Mouse (Mus musculus) lung, adult 2 months (tissue): ENCODE results near the gene Tmem150a.

Experiments used
- CTCF ChIP-seq: fragments of 200-500 bp; IDR thresholded peaks from 2 replicates; pipeline ENCODE4 v1.5.1; 2011; ENCODE audit warnings: mild to moderate bottlenecking, low read length, control low read depth; ENCODE audit not compliant: insufficient read depth
- POLR2A ChIP-seq: fragments of 200-500 bp; IDR thresholded peaks from 2 replicates; pipeline ENCODE4 v1.6.1; 2011; ENCODE audit warnings: low read depth, mild to moderate bottlenecking, control low read depth, low read length, borderline replicate concordance; ENCODE audit errors: extremely low read depth

DNA sequence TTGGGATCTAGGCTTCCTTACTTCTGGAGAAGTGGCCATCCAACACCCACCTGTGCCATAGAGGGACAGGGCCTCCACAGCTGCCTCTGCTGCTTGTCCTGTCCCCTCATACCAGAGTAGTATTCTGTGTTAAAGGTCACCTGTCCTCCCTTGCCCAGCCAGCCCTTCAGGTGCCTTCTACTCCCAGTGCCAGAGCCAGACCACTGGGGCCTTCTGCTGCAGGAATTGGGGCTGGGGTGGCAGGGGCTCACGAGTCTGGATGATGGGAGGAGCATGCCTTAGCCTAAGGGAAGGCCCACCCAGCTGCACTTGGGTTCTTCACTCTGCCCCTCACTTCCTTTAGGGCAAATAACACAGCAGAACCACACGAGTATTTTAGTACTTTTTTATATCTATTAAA, 4.1 kb downstream of the Tmem150a start:
- TF ChIP-seq CTCF (no peak), POLR2A (no peak)
